Mouse (Mus musculus) WW6 (cell line): ENCODE measurements around the gene Vps11.
"Not testable (repeated sequence)": the region's sequence is repeated elsewhere in the genome, so short reads cannot be mapped to it uniquely, and the experiment has no call there.

Experiments used
- DNase-seq: peaks from one replicate; pipeline ENCODE4 v3.0.0-alpha.2; 2013; ENCODE audit warnings: low read depth, low spot score

Gene Vps11

DNA sequence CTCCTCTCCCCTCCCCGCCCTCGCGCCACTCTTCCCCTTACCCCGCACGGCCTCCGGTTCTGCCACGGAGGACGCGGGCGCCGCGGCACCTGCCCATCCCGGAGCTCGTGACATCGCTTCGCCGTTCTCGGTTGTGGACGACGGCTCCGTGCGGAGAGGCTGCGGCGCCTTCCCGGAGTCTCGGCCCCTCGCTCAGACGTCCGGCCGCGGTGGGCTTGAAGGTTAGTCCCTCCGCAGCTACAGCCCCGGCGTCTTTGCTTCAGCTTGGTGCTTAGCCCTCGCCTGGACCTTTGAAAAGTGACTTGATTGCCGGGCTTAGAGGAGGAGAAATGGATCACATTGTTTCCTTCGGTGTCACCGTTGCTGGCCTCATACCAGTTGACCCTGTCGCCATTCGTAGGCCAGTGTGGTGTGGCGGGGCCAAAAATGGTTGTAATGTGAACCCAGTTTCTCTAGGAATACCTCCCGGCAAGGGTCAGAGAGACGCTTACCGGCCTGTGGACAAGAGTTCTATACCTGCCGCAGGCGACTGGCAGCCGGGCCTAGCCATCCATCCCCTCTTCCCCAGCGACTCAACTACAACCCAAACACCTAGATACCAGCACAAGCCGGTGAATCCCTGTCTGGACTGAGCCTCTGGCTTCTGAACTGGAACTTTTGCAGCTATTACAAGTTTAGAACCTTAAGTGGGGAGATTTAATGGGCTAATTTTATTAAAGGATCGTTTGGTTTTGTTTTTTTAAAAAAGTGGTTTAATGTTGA lies 26.0 kb downstream of the Vps11 start:
- DNase-seq, result no peak

DNA sequence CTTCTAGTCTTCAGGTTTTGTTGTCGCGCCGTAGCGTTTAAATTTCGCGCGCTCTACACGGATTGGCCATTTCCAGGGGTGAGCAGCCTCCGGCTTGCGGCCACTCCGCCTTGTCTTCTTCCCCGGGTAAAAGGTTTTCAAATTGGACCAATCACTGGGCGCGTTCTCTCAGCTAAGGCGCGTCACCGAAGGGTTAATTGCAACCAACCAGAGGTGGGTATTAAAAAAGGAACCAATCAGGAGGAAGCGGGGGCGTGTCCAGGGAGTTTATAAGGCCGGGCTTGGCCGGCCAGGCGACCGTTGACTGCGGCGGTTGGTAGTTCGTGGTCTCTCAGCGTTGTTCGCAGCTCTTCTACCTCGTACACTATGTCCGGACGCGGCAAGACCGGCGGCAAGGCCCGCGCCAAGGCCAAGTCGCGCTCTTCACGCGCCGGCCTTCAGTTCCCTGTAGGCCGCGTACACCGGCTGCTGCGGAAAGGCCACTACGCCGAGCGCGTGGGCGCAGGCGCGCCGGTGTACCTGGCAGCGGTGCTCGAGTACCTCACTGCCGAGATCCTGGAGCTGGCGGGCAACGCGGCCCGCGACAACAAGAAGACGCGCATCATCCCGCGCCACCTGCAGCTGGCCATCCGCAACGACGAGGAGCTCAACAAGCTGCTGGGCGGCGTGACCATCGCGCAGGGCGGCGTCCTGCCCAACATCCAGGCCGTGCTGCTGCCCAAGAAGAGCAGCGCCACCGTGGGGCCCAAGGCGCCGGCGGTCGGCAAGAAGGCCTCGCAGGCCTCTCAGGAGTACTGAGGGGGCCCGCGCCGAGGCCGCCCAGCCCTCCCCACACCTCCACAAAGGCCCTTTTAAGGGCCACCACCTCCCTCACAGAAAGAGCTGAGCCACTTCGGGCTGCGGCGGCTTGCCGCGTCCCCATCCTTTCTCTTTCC lies 26.8 kb downstream of the Vps11 start, which contains the start of gene H2afx:
Gene H2afx, plus strand, starts transcription at position 299 of the 935 bp plus-strand sequence.
- DNase-seq, result peak; percentile 97

DNA sequence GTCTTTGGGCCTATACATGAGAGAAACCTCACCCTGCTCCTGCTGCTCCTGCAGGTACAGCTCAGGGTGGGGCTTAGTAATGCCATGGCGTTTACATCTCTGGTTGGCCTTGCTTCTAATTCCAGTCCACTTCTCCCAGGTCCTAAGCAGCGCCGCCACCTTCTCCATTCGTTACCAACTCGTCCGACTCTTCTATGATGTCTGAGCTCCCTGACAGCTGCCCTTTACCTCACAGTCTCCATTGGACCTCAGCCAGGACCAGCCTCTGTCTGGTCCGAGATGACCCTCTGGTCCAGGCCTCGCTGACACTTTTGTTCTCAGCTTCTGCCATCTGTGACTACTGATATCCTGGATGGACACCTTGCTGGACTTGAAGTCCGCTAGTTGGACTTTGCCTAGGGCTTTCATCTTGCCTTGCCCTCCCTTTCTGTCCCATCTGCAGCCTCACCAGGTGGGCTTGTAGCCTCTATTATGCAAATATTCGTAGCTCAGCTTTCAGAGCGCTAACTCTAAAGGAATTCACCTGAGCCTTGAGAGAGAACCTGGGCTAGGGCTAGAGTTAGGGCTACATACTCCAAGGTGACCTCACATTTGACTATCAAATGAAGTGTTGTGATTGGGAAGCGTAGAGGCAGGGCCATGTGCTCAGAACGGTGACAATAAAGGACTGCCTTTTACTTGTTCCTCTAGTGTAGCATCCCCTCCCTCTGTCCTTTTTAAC lies 28.4 kb downstream of the Vps11 start:
- DNase-seq, result no peak

DNA sequence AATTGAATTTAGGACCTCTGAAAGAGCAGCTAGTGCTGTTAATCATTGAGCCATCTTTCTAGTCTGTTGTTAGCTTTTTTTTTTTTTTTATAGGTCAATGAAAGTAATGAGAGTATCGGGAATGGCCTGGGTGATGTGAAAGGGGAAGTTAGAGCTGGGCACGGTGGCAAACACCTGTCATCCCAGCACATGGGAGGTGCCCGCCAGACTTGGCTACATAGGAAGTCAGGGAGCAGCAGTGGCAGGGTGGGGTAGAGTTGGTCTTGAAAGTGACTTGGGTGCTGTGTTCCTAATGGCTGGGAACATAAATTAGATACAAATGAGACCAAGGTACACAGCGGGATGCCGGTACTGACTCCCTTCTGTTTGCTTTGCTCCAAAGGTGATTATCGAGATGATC lies 30.7 kb downstream of the Vps11 start:
- DNase-seq, result no peak

DNA sequence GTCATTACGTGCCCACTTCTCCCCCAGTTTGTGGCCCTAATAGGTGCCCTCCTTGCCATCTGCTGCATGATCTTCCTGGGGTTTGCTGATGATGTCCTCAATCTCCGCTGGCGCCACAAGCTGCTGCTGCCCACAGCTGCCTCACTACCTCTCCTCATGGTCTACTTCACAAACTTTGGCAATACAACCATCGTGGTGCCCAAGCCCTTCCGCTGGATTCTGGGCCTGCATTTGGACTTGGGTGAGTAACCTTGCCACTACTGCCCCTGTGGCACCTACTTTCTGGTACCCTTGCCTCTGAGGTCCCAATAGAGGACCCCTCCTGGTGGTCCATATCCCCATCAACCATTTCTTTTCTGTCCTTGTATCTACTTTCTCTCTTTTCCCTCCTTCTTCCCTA lies 33.5 kb downstream of the Vps11 start:
- DNase-seq, result no peak

DNA sequence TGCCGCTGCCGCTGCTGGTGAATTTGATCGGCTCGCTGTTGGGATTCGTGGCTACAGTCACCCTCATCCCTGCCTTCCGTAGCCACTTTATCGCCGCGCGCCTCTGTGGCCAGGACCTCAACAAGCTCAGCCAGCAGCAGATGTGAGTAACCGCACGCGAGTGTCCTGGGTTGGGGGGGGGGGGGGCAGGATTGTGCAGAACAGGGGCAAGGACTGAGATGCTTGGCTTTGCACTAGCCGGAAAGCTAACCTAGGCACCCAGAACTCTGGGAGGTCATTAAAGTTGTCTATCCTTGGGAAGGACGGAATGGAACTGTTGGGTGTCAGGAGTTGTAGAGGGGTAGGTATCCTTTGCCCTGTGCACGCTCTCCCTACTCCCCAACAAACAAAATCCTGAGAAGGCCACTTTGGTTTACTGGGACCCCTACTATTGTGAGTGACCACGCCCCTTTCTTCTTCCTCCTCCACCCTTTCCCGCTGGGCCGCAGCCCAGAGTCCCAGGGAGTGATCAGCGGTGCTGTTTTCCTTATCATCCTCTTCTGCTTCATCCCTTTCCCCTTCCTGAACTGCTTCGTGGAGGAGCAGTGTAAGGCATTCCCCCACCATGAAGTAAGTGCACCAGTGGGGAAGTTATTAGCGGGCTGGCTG lies 34.3 kb downstream of the Vps11 start:
- no peak for DNase-seq

DNA sequence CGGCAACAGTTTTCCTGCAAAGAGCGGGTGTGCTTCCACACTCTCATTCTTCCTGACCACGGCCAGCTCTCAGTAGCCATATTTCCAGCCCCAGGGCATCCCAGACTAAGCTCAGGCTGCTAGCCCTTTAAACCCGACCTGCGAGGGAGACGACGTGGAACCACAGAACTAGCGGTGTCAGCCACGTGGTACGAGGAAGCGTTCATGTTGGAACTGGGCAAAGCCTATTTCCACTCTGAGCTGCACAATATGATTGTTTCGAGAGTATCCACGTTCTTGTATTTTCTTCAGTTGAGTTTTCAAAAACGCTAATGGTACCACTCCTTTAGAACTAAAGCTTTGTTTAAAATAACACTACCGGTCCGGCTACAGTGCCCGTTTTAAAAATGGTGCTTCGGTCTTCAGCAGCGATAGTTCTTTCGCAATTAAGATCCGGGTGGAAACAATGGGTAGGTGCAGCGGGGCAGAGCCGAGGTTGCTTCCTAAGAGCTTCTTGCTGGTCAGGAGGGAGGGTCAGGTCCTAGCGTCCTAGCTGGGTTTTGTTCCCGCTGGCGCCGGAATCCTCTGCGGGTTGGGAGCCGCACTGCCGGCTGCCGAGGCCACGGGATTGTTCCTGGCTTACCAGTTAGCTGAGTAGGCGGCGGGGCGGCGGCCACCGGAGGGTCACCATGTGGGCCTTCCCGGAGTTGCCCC lies 35.0 kb downstream of the Vps11 start:
- no peak for DNase-seq

DNA sequence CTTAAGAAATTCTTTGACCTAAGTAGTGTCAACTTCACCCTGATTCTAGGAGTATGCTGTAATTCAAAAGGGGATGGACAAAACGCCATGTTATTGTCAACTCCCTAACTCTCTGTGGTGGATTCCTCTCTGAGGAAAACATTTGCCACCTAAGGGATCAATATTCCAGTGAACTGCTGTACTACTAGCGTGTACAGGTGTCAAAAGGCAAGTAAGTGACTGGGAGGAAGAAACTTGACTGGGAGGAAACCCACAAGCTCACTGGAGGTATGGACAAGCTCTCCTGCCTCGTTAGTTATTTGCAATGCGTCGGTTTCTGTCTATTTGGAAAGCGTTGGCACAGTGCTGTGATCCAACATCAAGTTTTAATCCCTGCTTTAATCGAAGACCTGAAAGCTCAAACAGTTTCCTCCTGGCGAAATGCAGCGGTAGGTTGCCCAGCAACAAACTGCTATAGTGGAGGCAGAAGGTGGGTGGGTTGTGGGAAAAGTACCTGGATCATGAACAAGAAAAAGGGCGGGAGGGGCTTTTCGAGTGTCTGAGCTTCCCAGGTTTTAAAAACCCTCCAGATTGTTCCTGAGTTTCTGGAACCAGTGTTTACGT lies 35.6 kb downstream of the Vps11 start, which contains the start of gene Dpagt1:
Gene Dpagt1, plus strand, starts transcription at position 252 of the 603 bp plus-strand sequence.
- no peak for DNase-seq

DNA sequence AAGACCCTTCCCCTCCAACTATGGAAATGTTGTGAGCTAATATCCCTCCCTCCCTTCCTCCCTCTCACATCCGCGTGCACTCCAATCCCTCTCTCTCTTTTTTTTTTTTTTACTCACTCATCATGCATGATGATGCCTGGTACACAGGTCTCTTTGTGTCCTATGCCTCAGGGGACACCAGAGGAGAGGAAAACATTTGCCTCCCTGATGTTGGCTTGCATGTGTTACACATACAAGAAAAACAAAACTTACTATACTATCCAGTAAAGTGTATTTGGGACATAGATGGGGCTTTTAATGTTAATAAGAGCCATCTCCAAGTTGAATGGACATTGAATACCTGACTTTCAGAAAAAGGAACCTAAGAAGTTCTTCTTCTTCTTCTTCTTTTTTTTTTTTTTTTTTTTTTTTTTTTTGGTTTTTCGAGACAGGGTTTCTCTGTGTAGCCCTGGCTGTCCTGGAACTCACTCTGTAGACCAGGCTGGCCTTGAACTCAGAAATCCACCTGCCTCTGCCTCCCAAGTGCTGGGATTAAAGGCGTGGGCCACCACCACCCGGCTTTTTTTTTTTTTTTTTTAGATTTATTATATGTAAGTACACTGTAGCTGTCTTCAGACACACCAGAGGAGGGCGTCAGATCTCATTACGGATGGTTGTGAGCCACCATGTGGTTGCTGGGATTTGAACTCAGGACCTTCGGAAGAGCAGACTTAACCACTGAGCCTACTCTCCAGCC lies 36.3 kb downstream of the Vps11 start:
- DNase-seq, result not testable (repeated sequence)

DNA sequence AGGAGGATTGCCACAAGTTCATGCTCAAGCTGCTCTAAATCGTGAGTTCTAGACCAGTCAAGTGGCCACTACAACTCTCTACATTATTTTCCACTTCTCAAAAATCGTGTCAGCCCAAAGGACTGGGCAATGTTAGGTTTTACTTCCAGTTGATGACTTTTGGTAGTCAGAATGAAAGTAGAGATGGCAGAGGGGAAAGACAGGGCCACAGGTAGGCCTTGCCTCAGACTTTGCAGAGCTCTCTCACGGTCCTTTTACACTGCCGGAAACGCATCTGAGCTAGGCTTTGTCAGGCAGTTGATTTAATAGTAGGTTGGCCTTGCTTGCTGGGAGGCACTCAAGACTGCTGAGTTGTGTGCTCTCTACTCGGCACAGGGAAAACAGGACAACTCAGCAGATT lies 37.3 kb downstream of the Vps11 start:
- DNase-seq, result no peak

DNA sequence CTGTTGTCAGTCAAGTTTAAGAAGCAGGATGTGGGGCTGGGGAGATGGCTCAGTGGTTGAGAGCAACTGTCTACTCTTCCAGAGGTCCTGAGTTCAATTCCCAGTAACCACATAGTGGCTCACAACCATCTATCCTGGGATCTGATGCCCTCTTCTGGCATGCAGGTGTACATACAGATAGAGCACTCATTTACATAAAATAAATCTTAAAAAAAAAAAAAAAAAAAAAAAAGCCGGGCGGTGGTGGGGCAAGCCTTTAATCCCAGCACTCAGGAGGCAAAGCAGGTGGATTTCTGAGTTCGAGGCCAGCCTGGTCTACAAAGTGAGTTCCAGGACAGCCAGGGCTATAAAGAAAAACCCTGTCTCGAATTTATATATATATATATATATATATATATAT lies 37.8 kb downstream of the Vps11 start:
- DNase-seq, result not testable (repeated sequence)

DNA sequence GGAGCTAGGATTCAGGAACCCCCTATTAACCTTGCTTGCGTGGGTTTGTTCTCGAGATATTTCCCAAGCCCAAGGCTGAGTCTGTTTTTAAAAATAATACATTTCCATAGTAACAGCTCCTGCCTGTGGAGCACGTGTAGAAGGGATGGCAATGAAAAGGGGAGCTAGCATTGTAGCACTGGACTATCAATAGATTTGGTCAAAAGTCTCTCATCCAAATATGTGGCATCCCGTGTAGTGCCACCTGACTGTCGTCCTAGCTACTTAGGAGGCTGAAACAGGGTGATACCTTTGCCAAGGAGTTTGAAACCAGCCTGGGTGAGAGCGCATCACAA lies 40.7 kb downstream of the Vps11 start:
- no peak for DNase-seq

DNA sequence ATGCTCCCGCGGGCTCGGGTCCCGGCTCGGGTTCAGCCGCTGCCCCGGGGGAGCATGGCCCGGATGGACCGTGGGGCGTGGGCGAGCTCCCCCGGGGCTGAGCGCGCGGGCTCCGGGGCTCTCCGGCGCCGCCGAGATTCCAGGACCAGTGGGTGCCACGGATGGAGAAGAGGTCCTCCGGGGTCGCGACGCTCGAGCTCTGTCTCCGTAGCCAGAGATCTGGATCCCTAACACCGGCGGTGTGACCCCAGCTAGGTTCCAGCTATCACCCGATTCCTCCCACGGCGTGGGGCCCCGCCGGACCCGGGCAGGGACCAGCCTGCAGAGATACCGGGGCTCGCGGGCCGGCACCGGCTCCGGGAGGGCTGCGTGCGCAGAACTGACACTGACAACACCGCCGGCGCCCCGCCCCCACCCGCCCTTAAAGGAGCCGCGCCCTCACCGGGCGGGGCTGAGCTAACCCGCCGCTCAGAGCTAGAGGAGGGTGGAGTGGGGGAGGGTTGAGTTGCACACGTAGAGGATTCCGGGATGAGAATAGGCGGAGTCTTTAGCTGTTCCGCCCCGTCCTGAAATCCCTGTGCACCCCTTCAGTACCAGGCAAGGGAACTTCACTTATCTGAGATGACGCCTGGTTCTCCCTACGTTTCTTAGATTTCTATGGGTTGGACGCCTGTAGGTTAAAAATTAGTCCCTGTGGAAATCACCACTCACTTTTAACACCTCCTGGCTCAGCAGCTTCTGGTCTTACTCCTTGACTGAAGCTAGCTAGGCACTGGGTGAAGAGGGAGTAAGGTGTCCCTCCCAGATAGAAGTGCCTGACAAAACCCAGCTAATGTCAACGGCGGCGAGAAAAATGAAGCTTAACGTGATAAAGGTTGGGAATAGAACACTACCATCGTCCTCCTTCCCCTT lies 41.3 kb downstream of the Vps11 start, which contains the start of gene C2cd2l:
Gene C2cd2l, minus strand, starts transcription at position 399 of the 912 bp plus-strand sequence.
- DNase-seq, result no peak

DNA sequence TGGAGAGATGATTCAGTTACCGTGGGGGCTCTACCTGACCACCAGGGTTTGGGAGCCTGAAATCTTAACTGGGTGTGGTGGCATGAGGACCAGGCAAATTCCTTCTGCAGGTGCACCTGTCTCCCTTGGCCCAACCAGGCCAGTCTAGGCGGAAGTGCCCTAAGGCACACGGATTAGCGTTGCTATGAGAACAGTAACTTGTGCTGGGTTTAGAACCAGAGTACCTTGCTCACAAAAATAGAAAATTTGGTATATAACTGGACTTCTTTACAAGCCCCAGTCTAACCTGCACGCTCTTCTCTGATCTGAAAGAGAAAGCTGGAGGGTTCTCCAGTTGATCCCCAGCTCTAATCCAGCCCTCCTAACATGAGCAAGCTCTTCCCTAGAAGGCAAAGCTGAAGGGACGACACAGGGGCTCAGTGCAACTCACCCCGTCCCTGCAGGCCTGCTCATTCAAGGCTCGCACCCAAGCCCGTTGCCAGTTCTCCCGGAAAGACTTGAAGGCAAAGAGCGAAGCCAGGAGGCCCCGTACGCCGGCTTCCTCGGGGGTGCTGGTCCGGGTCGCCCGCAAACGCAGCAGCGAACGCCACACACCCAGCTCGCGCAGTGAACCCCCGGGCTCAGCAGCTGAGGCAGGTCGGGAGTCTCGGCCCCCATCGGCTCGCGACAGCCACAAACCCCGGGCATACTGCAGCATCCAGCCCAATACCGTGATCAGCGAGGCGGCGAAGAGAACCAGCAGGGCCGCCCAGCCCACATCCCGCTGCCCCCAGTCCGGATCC lies 42.2 kb downstream of the Vps11 start:
- no peak for DNase-seq

DNA sequence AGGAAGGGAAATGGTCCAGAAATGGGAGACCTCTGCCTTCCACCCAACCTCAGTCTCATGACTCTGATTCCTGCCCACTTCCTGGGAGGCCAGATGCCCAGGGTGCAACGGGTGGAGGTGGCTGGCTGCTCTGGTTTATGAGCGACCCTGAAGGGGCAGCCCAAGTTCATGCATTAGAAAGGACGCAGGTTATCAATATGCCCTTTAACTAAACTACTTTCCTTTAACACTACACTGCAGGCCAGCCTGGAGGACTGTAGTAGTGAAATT lies 42.7 kb downstream of the Vps11 start:
- DNase-seq, result no peak

DNA sequence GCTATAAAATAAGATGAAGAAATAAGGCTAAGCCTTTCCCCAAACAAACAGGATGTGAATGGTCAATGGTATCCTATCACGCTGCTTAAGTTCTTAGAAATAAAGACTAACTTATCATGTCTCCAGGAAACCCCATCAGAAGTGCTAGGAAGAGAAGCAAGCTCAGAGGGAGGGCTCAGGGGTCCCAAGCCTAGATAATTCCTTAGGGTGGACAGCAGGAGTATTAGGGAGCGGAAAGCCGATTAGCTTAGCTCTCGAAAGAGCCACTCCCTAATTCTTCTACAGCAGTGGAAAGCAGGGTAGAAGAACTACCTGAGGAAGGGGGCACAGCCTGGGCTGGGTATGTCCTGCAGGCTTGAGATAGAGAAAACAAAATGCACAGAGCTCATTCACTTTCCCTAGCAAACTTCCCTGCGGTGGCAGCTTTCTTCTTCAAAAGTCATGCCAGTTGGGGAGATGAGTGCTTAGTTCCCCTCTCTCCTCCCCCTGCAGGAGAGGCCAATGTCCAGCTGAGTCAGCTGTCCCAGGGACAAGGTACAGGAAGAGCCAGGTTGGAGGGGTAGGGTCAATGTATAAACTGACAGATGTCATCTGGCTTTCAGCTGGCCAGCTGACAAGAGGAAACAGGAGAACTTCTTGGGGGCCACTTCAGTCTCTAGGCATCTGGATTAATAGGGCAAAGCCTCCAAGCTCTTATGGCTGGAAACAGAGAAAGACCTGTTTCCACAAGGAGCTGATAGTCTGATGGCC lies 43.2 kb downstream of the Vps11 start:
- DNase-seq, result no peak

DNA sequence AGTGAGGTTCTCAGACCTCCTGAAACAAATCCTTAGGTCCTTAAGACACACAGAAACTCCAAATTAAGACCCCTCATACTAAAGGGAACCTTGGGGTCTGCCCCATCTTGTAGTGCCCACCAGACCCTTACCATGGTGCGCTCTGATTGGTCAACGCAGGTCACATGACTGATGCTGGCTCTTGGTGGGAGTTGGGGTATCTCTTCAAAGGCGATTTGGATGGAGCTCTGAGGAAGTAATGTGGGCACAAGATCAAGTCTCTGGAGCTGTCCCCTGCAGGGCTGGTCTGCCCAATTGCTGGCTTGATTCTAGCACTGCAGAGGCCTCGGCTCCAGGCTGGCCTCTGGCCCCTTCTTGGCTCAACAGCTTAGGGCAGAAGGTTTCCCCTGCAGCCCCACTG lies 44.0 kb downstream of the Vps11 start:
- DNase-seq, result no peak
